Mouse (Mus musculus) 3T3-L1 (cell line): ENCODE data around the gene Ccpg1.

ENCODE experiments used
- DNase-seq: peaks from one replicate; pipeline ENCODE4 v3.0.0-alpha.2; 2015; ENCODE audit warnings: low read depth, low spot score

Gene Ccpg1

DNA sequence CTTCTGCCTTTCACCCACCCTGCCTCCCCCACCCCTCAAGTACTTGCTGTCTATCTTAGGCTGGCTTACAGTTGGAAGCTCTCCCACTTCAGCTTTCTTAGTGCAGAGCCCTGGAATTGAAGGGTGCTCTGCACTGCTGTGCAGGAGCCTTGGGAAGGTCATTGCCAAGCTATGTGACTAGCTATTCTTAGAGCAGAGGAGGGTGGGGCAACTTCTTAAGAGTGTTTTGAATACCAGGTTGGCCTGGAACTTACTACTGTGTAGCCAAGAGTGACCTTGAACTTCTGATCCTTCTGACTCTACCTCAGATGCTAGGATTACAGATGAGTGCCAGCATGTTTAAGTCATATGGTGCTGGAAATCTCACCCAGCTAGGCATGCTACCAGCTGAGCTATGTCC, 10.9 kb downstream of the Ccpg1 start:
- no peak for DNase-seq

DNA sequence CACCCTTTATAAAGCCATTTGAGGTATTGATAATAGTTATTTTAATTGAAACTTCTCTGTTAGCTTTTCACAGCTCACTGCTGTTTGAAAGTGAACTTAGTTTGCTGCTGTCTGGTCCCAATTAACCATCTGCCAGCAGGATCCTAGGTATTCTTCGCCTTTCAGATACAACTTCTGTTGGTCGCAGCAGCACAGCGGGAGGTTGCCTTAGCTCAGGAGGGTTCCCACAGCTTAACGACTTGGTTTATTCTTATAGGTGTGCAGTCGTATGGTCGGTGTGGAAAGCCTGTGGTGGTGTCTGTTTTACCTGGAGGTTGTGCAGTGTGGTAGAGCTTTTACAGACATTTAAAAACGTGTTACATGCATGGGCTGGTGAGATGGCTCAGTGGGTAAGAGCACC, 11.6 kb downstream of the Ccpg1 start:
- DNase-seq: no peak

GRCm38 (mm10) chr9:73000487-73000886, 15.3 kb downstream of the Ccpg1 start:
- no peak for DNase-seq

DNA sequence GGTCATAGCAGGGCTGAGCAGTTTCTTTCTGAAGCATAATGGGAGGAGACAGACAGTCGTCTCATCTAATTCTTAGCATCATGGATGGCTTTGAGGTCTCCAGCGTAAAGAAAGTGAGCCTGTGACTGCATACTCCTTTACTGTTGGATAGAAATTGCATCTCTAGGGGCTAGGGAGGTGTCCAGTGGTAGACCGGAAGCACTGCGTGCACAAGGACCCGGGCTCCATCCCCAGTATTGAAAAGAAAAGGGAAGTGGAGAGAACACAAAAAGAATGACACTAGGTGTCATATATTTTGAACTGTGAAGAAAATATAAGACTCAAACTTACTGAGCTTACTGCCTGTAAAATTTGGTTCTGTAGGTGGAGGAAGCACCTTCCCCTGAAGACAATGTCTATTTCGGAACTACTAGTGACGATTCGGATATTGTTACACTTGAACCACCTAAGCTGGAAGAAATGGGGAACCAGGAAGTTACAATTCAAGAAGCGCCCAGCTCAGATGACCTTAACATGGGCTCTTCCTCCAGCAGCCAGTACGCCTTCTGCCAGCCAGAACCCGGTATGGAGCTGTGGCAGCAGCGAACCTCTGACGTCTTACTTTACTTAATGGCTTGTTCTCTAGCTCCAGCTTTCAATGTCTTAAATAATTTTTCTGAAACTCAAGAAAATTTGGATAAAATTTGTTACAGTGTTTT, 16.2 kb downstream of the Ccpg1 start:
- no peak for DNase-seq

- no peak for DNase-seq
Observed at GRCm38 (mm10) chr9:73002177-73002576, 16.9 kb downstream of the Ccpg1 start.

GRCm38 (mm10) chr9:73004076-73004475, 18.8 kb downstream of the Ccpg1 start:
- DNase-seq: no peak

DNA sequence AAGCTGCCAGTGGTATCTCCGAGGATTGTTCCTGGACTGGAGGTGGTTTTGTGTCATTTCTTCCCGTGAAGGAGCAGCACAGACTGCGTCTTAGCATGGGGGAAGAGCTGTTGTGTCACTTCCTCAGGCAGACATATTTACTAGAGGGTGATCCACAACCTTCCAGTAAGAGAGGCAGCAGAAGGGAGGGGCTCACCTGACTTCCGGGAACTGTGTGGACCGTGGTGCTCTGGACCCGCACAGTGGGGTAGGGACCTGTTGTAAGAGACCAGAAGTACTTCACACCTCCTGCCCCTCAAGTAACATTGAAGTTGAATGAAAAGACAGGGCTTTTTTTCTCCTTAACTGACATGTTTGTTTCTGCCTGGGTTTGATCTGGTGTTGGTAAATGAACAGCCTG, 19.9 kb downstream of the Ccpg1 start:
- DNase-seq: no peak

DNA sequence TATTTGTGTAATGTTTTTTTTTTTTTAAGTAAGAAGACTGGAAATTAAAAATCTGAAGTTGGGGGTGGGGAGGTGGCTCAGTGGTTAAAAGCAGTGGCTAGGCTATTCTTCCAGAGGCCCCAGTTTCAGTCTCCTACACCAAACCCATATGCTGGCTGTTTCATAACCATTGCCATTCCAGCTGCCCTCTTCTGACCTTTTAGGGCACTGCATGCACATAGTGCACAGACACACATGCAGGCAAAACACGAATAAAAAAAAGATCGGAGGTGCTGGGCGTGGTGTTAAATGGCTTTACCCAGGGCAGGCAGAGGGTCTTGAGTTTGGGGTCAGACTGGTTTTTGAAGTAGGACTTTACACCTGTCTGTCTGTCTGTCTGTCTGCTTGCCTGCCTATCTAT, 20.9 kb downstream of the Ccpg1 start:
- DNase-seq: no peak

DNA sequence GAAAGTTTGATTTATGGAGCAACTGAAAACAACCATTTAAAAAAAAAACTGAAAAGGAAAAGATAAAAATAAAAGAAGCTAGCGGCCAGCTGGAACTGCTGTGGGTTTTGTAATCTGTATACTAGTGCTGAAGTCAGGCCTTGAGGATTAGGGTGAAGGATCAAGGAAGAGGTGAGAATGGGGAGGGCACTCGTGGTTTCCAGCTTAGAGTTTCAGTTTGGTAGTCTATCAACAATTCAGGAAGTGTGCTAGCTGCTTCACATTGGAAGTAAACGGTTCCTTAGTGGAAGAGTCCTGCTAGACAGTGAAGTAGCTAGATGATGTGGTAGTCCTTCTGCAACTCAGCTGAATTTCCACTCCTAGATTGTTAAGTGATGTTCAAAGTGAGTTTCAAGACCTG, 23.2 kb downstream of the Ccpg1 start:
- DNase-seq: no peak

- peak; percentile 12 for DNase-seq
Observed at GRCm38 (mm10) chr9:73012629-73013028, 27.4 kb downstream of the Ccpg1 start.

- DNase-seq: no peak
Observed at GRCm38 (mm10) chr9:73014724-73015123, 29.5 kb downstream of the Ccpg1 start.

DNA sequence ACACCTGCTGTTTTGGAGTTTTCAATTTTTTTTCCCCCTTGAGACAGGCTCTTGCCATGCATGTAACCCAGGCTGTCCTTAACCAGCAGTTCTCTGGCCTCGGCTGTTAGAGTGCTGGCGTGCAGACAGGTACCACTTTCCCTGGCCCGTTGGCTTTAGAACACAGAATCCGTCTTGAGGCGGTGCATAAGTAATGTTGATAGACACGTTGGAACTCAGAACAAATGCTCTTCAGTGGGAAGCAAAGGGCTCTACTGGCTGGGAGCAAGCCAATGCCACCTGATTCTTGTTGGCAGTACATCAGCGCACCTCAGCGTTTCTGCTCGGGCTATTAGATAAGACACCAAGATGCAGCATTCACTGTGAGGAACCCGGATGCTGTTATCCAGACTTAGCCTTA, 34.6 kb downstream of the Ccpg1 start:
- no peak for DNase-seq

GRCm38 (mm10) chr9:73020566-73021097, 35.4 kb downstream of the Ccpg1 start:
- no peak for DNase-seq

DNA sequence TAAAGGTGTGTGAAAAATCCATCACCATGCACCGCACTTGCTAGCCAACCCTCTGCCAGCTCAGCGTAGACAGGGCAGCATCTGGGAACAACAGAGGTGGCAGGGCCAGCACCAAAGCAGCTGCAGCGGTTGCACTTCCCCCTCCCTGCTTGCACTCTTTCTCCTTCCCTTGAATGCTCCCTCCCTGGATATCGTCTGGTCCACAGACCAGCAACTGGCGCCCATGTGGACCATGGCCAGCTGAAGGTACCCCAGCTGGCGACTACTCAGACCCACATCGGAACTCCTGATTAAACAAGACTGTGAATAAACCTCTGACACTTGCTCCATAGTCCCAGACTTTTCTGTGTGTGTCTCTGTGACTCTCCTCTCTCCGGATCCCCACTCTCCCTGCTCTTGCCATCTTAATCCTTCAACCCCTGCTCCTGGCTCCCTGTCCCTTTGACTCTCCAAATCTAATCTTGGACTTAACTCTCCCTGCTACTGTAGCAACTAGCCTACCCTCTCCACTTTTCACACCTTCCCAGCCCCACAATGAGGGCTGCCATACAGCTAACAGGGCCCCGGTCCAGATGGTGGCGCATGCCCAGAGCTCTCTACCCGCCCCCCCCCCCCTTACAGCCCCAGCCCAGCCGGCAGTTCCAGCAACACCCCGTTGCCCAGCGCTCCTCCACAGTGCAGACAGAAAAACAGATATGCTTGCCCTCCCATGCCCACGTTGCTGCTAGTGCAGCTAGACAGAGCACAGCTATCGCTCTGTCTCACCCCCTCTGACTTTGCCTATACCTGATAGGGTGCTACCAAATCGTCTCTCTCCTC, 40.8 kb downstream of the Ccpg1 start:
- no peak for DNase-seq

GRCm38 (mm10) chr9:73030443-73030842, 45.2 kb downstream of the Ccpg1 start:
- DNase-seq: no peak

- DNase-seq: no peak
Observed at GRCm38 (mm10) chr9:73031421-73031820, 46.2 kb downstream of the Ccpg1 start.

- no peak for DNase-seq
Observed at GRCm38 (mm10) chr9:73033406-73033805, 48.2 kb downstream of the Ccpg1 start.

- peak; percentile 81 for DNase-seq
Observed at GRCm38 (mm10) chr9:73039222-73039945, 54.2 kb downstream of the Ccpg1 start.

- peak; percentile 15 for DNase-seq
Observed at GRCm38 (mm10) chr9:73040080-73040479, 54.9 kb downstream of the Ccpg1 start, which contains the start of gene Pigb. Gene Pigb, minus strand, starts transcription at chr9:73040378.

GRCm38 (mm10) chr9:73044146-73045079, 59.2 kb downstream of the Ccpg1 start, which contains the start of gene Rab27a:
Gene Rab27a, plus strand, starts transcription at chr9:73044854.
- DNase-seq: peak; percentile 86

GRCm38 (mm10) chr9:73045204-73045603, 60.0 kb downstream of the Ccpg1 start:
- no peak for DNase-seq
